Mouse (Mus musculus): Measurements from ENCODE around the gene Olfr492.

DNA sequence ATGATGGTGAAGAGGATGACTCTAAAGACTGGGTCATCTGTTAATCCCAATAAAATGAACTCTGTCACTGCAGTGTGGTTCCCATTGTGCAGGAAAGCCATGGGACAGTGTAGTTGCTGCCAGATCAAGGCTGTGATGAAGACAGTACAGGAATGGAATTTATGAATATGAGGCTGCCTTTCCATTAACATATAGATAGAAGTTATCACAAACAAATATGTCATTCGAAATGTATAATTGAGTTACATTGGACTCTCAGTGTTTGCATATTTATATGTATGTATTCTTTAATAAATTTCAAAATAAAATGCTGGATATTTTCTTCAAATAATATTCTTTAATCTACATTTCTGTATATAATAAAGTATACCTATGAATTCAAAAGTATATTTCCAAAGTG is 23.4 kb upstream of the Olfr492 start, which contains the start of gene Olfr493:
- TF ChIP-seq CTCF (IDR thresholded peaks at IDR 0.05; ENCODE audit: low read depth) (no peak), EP300 (optimal IDR thresholded peaks at IDR 0.05) (no peak)
